ENCODE assay signal across 11 mouse cellular contexts in the genomic region with DNA sequence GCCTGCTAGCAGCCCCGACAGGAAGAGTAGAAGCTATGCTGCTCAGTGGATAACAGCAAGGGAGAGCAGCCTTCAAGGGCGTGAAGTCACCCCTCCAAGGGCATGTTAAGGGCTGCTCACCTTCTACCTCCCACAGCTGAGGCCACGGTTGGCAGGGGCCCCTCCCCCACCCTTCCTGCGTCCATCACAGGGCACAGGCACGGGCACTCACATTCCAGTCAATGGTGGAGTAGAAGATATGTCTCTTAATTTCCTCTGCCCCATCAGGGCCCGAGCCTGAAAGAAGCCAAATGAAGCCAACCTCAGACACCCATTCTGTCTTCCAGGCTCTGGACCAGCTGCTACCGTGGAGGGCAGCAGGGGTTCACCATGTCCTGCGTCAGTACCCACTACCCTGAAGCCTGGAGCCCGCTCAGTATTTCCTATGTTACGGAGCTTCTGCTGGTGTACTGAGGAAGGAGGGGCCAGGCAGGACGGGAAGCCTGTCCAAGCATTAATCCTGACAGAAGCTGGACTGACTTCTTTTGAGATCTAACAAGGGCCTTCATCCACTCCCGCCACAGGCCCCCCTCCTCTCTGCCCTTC. TPM values are rescaled to one million over a fixed set of nuclear protein-coding genes. Genes with fewer than 3 reads are reported as not detected.
DNase-seq lines count a peak whose midpoint lies in the region; ATAC-seq and TF ChIP-seq lines count a peak whose summit lies in the region.
"Had no signal": no experiment of that assay in that cellular context is flagged by ENCODE, and none has a peak within 500 bp of the region (broad histone marks: within the 10 kb centered on the region; RNA-seq: fewer than 3 reads in every experiment).

No protein-coding gene starts in this region.

- ATAC-seq in neural tube, embryonic 11.5 days (ENCODE audit: insufficient read depth, low FRiP score, low TSS enrichment), result no peak
- no peak for ATAC-seq in hindbrain, postnatal 0 days
- no peak for ATAC-seq in neural tube, embryonic 15.5 days (ENCODE audit: low FRiP score)

- H3K36me3 ChIP-seq in heart, embryonic 10.5 days, result peaks cover 59% of the 10 kb centered on the region
- H3K36me3 ChIP-seq in neural tube, embryonic 11.5 days (ENCODE audit: control insufficient read depth, insufficient read depth, low read length), result no peaks in the 10 kb centered on the region
- H3K36me3 ChIP-seq in hindbrain, postnatal 0 days (ENCODE audit: insufficient read depth, low read length), result peaks cover 10% of the 10 kb centered on the region; the same call in 1 of the 2 replicates
- H3K36me3 ChIP-seq in neural tube, embryonic 15.5 days, result peaks cover 15% of the 10 kb centered on the region

- intact Hi-C loops in gastrocnemius, adult 2 months (cut with DNase I), result no loop called here

- WGBS in heart, embryonic 10.5 days, result 68% methylated on average over 12 of the region's 12 CpGs
- WGBS in neural tube, embryonic 11.5 days, result 70% methylated on average over 12 of the region's 12 CpGs
- 44% methylated on average over 12 of the region's 12 CpGs for WGBS in hindbrain, postnatal 0 days
- WGBS in neural tube, embryonic 15.5 days, result 61% methylated on average over 12 of the region's 12 CpGs

- DNase-seq in heart, embryonic 10.5 days (ENCODE audit: low spot score), result no peak
- DNase-seq in heart, adult 11 months, result no peak
- DNase-seq in neural tube, embryonic 11.5 days (ENCODE audit: low spot score), result no peak
- no peak for DNase-seq in neural tube, embryonic 10.5 days (ENCODE audit: extremely low spot score, low spot score)
- DNase-seq in hindbrain, postnatal 0 days (ENCODE audit: low spot score), result no peak
- DNase-seq in gastrocnemius, adult 2 months, result no peak
- DNase-seq in cerebellum, postnatal 14 days, result no peak
- DNase-seq: cerebellum, adult 8-10 months; heart, postnatal 36 days; lung, adult 2 months had no signal

- no peaks in the 10 kb centered on the region for H3K9me3 ChIP-seq in heart, embryonic 10.5 days
- no peaks in the 10 kb centered on the region for H3K9me3 ChIP-seq in neural tube, embryonic 11.5 days (ENCODE audit: control insufficient read depth, low read length)
- no peaks in the 10 kb centered on the region for H3K9me3 ChIP-seq in hindbrain, postnatal 0 days (ENCODE audit: low read length)
- no peaks in the 10 kb centered on the region for H3K9me3 ChIP-seq in neural tube, embryonic 15.5 days (replicated peaks)

- H3K27ac ChIP-seq in heart, embryonic 10.5 days, result peak overlapping the region; percentile 0; the same call in 1 of the 2 replicates
- no peak overlapping the region for H3K27ac ChIP-seq in neural tube, embryonic 11.5 days (ENCODE audit: low read depth, low read length)
- H3K27ac ChIP-seq in hindbrain, postnatal 0 days, result peak overlapping the region; percentile 54
- no peak overlapping the region for H3K27ac ChIP-seq in gastrocnemius, adult 2 months
- H3K27ac ChIP-seq in neural tube, embryonic 15.5 days (replicated peaks), result no peak overlapping the region

- no peak overlapping the region for H3K4me2 ChIP-seq in neural tube, embryonic 11.5 days (ENCODE audit: low read depth)
- H3K4me2 ChIP-seq in hindbrain, postnatal 0 days (ENCODE audit: low read depth, low read length), result no peak overlapping the region
- no peak overlapping the region for H3K4me2 ChIP-seq in neural tube, embryonic 15.5 days

- H3K4me1 ChIP-seq in heart, embryonic 10.5 days, result peaks cover 20% of the 10 kb centered on the region
- H3K4me1 ChIP-seq in neural tube, embryonic 11.5 days (ENCODE audit: control insufficient read depth, insufficient read depth, low read length), result no peaks in the 10 kb centered on the region; the same call in 1 of the 2 replicates
- H3K4me1 ChIP-seq in hindbrain, postnatal 0 days (ENCODE audit: insufficient read depth, low read length), result peaks cover 5% of the 10 kb centered on the region; the same call in 1 of the 2 replicates
- H3K4me1 ChIP-seq in neural tube, embryonic 15.5 days, result 0 out of 2 replicates have a peak, but pooled peaks cover 5% of the 10 kb centered on the region

- peak overlapping the region; percentile 18 for H3K9ac ChIP-seq in neural tube, embryonic 11.5 days (ENCODE audit: low read length)
- H3K9ac ChIP-seq in hindbrain, postnatal 0 days (replicated peaks; ENCODE audit: low read length), result no peak overlapping the region; the same call in 1 of the 2 replicates
- no peak overlapping the region for H3K9ac ChIP-seq in neural tube, embryonic 15.5 days (replicated peaks)

- H3K4me3 ChIP-seq in heart, embryonic 10.5 days, result no peak overlapping the region
- no peak overlapping the region for H3K4me3 ChIP-seq in neural tube, embryonic 11.5 days (ENCODE audit: low read depth, low read length)
- no peak overlapping the region for H3K4me3 ChIP-seq in hindbrain, postnatal 0 days (ENCODE audit: low read length)
- H3K4me3 ChIP-seq in gastrocnemius, adult 2 months, result no peak overlapping the region
- no peak overlapping the region for H3K4me3 ChIP-seq in neural tube, embryonic 15.5 days (replicated peaks)

- no peak for TF ChIP-seq CTCF in hindbrain, postnatal 0 days (IDR thresholded peaks at IDR 0.05; ENCODE audit: low read depth)
- no peak for TF ChIP-seq CTCF in gastrocnemius, adult 2 months (IDR thresholded peaks at IDR 0.05)

- no peaks in the 10 kb centered on the region for H3K27me3 ChIP-seq in heart, embryonic 10.5 days (ENCODE audit: insufficient read depth, poor library complexity, severe bottlenecking)
- H3K27me3 ChIP-seq in neural tube, embryonic 11.5 days (ENCODE audit: control insufficient read depth, insufficient read depth, low read length), result no peaks in the 10 kb centered on the region
- no peaks in the 10 kb centered on the region for H3K27me3 ChIP-seq in hindbrain, postnatal 0 days (ENCODE audit: insufficient read depth, low read length)
- H3K27me3 ChIP-seq in neural tube, embryonic 15.5 days (replicated peaks), result no peaks in the 10 kb centered on the region

RNA-seq across cellular contexts. Expression of a gene that starts 23.7 kb away (rescaled TPM):
- polyA plus RNA-seq in heart, embryonic 10.5 days (2016; fragmentation: Nextera tagmentation; extraction: Ambion mirVana), result 31.1 and 39.9 TPM in 2 replicates
- 30.0 and 33.5 TPM in 2 replicates for polyA plus RNA-seq in neural tube, embryonic 11.5 days (2014; fragmentation: Nextera tagmentation; extraction: Ambion mirVana)
- total RNA-seq in hindbrain, postnatal 0 days (2014; rRNA removed), result 28.0 and 31.1 TPM in 2 replicates
- 20.4 and 22.6 TPM in 2 replicates for polyA plus RNA-seq in hindbrain, postnatal 0 days (2015; fragmentation: Nextera tagmentation; extraction: Ambion mirVana)
- total RNA-seq in gastrocnemius, adult 2 months (2021), result 1 to 10 TPM; 3.5 to 4.8 TPM
- polyA plus RNA-seq in neural tube, embryonic 15.5 days (2015; fragmentation: Nextera tagmentation; extraction: Ambion mirVana), result 23.7 and 38.8 TPM in 2 replicates

Comparison
In these comparisons a context has a peak if more than half of its experiments do, and no peak if none do; other contexts are left out.
1. H3K27ac ChIP-seq: peak in heart, embryonic 10.5 days (single experiment) and hindbrain, postnatal 0 days (single experiment); none in neural tube, embryonic 11.5 days (single experiment), gastrocnemius, adult 2 months (single experiment) and neural tube, embryonic 15.5 days (single experiment).